Mouse (Mus musculus): ENCODE measurements at regions not wholly inside any gene's neighbourhood (a gene's known extent, or its start where the extent isn't known, plus 50 kb on each side); places are given as distances from the start of the nearest gene placed in this dataset.

DNA sequence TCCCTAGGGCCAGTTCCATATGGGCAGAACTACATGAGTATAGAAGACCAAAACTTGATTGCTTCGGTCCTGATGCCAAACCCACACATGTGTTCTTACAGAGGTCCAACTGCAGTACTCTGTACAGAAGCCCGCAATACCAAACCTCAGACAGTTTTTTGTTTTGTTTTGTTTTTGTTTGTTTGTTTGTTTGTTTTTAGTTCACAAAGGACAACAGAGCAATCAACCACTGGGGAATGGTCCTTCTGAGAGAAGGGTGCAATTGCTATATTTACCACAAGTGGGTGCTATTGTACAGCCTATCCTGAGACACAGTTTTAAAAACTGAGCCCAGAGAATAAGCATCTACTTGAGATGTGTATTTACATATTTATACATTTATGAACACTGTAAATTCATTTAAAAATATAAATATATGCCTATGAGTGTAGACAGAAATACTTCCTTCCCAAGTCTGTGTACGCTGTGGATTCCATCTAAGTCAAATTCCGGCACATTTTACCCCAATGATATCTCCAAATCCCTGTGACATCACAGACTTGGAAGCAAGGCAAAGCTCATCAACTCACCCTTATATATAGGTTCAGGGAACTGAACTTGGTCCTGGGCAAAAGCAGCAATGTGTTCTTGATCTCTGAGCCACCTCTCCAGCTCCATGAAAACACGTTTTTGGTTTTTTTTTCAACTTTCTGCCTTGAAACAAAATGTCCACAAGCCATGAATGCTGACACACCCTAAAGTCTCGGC lies 101.3 kb upstream of the A26c2 start:
- in situ Hi-C loops (cut with MboI, MseI) = loop anchor here (10.0 to 25.0 kb wide), 3 partner anchors 400 to 1513 kb away; no protein-coding TSS in a partner anchor

DNA sequence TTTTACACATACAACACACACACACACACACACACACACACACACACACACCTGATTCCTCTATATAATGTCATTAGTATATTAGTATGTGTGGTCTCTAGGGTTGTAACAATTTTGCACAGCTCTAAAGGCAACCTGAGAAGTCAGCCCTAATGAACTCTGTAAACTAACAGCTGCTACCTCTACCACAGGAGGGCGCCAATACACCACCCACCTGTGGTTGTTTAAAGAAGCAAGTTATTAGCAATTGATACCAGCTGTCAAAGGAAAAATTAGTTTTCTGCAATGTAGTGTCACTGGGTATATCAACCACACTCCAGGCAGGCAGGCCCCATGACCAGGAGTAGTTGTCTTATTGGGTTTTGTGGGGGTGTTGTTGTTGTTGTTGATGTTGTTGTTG lies 98.8 kb upstream of the A26c2 start:
- in situ Hi-C loops (cut with MboI, MseI) = loop anchor here (10.0 to 25.0 kb wide), 2 partner anchors 403 to 740 kb away; no protein-coding TSS in a partner anchor

DNA sequence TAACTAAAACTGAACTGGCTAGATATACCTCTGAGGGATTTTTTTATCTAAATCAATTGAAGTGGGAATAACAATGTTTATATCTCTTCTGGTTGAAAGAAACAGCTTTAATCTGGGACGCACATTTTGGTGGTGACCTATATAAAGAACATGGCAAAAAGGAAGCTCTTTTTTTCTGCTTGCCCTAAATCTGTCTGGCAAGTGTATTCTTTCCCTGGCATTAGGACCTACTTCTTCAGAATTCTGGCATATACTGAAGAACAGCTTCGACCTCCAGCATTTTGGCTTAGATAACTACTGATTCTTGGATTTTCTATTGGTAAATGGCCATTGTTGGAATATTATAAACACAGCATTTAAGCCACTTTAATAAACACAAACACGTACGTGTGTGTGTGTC lies 70.9 kb upstream of the A26c2 start:
- in situ Hi-C loops (cut with MboI, MseI) = no loop called here

DNA sequence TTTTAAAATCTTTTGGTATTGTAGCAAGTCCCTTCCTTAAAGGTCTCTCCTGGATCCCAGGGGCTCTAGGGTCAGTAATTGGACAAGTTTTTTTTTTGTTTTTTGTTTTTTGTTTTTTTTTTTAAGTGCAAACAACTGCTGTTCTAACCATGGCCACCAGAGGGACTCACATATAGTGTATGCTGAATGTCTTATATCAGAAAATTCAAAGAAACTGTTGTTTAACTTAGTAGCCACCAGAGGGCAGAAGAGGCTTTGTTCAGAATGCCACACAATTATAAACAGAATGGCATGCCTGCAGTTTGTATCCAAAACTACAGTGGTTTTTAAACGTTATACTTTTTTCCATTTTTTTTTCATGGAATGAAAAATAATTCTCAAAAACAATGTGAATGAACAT lies 53.6 kb upstream of the A26c2 start:
- in situ Hi-C loops (cut with MboI, MseI) = no loop called here

Measured in regulatory T cell (primary cell).